Mouse (Mus musculus) C2C12 (cell line): ENCODE data around the gene Tmprss3. TPM values are rescaled to one million over a fixed set of nuclear protein-coding genes. Genes with fewer than 3 reads are reported as not detected.

Source experiments
- H3K27me3 ChIP-seq: one replicate; pipeline ENCODE4 v1.6.1; 2011; ENCODE audit not compliant: control insufficient read depth, insufficient read depth, insufficient read length
- H3K36me3 ChIP-seq: one replicate; pipeline ENCODE4 v1.6.1; 2011; ENCODE audit not compliant: control insufficient read depth, insufficient read depth
- H3K4me3 ChIP-seq: one replicate; pipeline ENCODE4 v1.5.1; 2011; ENCODE audit warnings: mild to moderate bottlenecking, control low read depth; ENCODE audit not compliant: poor library complexity, insufficient read depth, severe bottlenecking
- H3K79me2 ChIP-seq: one replicate; pipeline ENCODE4 v1.6.1; 2011; ENCODE audit not compliant: control insufficient read depth, insufficient read depth
- H3K79me3 ChIP-seq: one replicate; pipeline ENCODE4 v1.6.1; 2011; ENCODE audit warnings: low read depth, control low read depth
- H3ac ChIP-seq: one replicate; pipeline ENCODE3; 2011; ENCODE audit warnings: low read depth; ENCODE audit not compliant: control insufficient read depth, insufficient read length
- CEBPB ChIP-seq: IDR thresholded peaks from one replicate; pipeline ENCODE4 v1.6.1; 2011; ENCODE audit warnings: low read depth, mild to moderate bottlenecking, control low read depth, moderate library complexity
- CTCF ChIP-seq: IDR thresholded peaks from one replicate; pipeline ENCODE4 v1.5.1; 2011; ENCODE audit not compliant: control insufficient read depth, insufficient read depth, insufficient read length
- FOSL1 ChIP-seq: IDR thresholded peaks from one replicate; pipeline ENCODE4 v1.8.0; 2011; ENCODE audit warnings: mild to moderate bottlenecking, low read length; ENCODE audit not compliant: poor library complexity, insufficient read depth, severe bottlenecking
- MAX ChIP-seq: IDR thresholded peaks from one replicate; pipeline ENCODE4 v1.6.1; 2011; ENCODE audit warnings: mild to moderate bottlenecking, control low read depth
- MYOD1 ChIP-seq: IDR thresholded peaks from one replicate; pipeline ENCODE4 v1.6.1; 2011; ENCODE audit warnings: low read depth; ENCODE audit not compliant: control insufficient read depth, insufficient read length
- MYOG ChIP-seq: IDR thresholded peaks from one replicate; pipeline ENCODE4 v1.6.1; 2011; ENCODE audit not compliant: control insufficient read depth, insufficient read length; ENCODE audit errors: extremely low read depth
- USF1 ChIP-seq: IDR thresholded peaks from one replicate; pipeline ENCODE4 v1.6.1; 2011; ENCODE audit warnings: low read depth, mild to moderate bottlenecking, control low read depth, moderate library complexity
- polyA plus RNA-seq: library from polyadenylated mRNA; unstranded; fragments of >200 nt; fragmentation: generic; extraction: Trizol; gene quantifications from one replicate; pipeline ENCODE4 v1.2.1, GENCODE M21; 2012; ENCODE audit warnings: missing spikeins

The Tmprss3 gene
- polyA plus RNA-seq, 1 experiment: not detected

DNA sequence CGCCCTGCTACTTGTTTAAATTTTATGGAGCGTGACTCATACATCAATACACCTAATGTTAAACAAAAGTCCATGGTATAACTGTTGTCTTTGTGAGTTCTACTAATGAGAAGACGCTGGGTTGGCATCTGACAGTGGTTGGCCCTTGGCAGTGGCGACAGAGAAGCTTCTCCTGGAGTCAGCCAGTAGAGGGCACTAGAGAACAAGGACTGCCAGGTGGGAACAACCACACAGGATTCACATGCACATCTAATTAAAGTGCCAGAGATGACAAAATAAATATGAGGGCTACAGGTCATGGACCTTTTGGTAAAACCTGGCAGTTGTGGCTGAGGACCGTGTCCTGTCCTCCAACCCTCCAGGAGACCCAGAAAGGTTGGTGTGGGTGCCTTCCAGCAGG, 60.4 kb downstream of the Tmprss3 start:
- Histone ChIP-seq H3K4me3 (no peak overlapping the region), H3K79me2 (no peaks in the 10 kb centered on the region), H3K79me3 (no peaks in the 10 kb centered on the region), H3K27me3 (peaks cover 3% of the 10 kb centered on the region), H3ac (no peak overlapping the region), H3K36me3 (no peaks in the 10 kb centered on the region)
- TF ChIP-seq CTCF: peak; percentile 24
- no peak for TF ChIP-seq MYOD1

- H3ac ChIP-seq: no peak overlapping the region
Measured at GRCm38 (mm10) chr17:31136821-31137220, 62.0 kb downstream of the Tmprss3 start.

GRCm38 (mm10) chr17:31136291-31136690, 62.5 kb downstream of the Tmprss3 start:
- no peaks in the 10 kb centered on the region for H3K79me3 ChIP-seq
- no peak overlapping the region for H3K4me3 ChIP-seq
- TF ChIP-seq MYOD1: no peak
- no peaks in the 10 kb centered on the region for H3K79me2 ChIP-seq
- H3K27me3 ChIP-seq: peaks cover 3% of the 10 kb centered on the region
- H3K36me3 ChIP-seq: no peaks in the 10 kb centered on the region
- H3ac ChIP-seq: no peak overlapping the region

More at GRCm38 (mm10) chr17:31136821-31137220, 62.0 kb downstream of the Tmprss3 start:
- Histone ChIP-seq H3K79me3 (no peaks in the 10 kb centered on the region), H3K4me3 (no peak overlapping the region), H3K79me2 (no peaks in the 10 kb centered on the region), H3K36me3 (no peaks in the 10 kb centered on the region), H3K27me3 (peaks cover 3% of the 10 kb centered on the region)
- TF ChIP-seq CEBPB (no peak), FOSL1 (no peak), CTCF (no peak), MAX (no peak), USF1 (no peak), MYOG (no peak), MYOD1 (no peak)

- Histone ChIP-seq H3ac (no peak overlapping the region), H3K36me3 (no peaks in the 10 kb centered on the region), H3K79me2 (no peaks in the 10 kb centered on the region), H3K27me3 (peaks cover 3% of the 10 kb centered on the region), H3K79me3 (no peaks in the 10 kb centered on the region), H3K4me3 (no peak overlapping the region)
- no peak for TF ChIP-seq MAX
Measured at GRCm38 (mm10) chr17:31134913-31135312, 63.9 kb downstream of the Tmprss3 start.

DNA sequence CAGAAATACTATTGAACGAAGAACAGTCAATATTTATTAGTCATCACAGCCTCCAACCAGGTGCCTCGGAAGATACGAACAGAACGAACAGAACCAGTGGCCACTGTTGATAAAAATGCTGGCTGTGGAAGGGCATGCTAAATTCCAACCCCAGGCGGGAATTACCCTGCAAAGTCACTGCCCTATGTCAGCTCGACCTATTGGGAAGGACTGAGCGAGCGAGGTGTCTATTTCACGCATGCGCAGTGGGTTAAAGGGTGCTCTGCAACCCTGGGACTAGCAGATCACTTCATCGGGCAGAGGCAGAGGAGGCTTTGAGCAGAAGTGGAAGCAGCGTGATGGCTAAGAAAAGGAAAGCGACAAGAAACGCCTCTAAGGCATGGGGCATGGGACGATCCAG, 65.0 kb downstream of the Tmprss3 start:
- H3K36me3 ChIP-seq: no peaks in the 10 kb centered on the region
- H3K79me2 ChIP-seq: no peaks in the 10 kb centered on the region
- H3ac ChIP-seq: no peak overlapping the region
- H3K79me3 ChIP-seq: no peaks in the 10 kb centered on the region
- no peak overlapping the region for H3K4me3 ChIP-seq
- TF ChIP-seq MAX (no peak), MYOG (no peak), CTCF (no peak), CEBPB (no peak), USF1 (no peak), MYOD1 (no peak), FOSL1 (no peak)
- no peaks in the 10 kb centered on the region for H3K27me3 ChIP-seq

- no peak overlapping the region for H3ac ChIP-seq
- TF ChIP-seq MAX: no peak
- no peak for TF ChIP-seq FOSL1
- TF ChIP-seq MYOD1: peak; percentile 38
- H3K79me3 ChIP-seq: no peaks in the 10 kb centered on the region
- H3K36me3 ChIP-seq: no peaks in the 10 kb centered on the region
- no peaks in the 10 kb centered on the region for H3K79me2 ChIP-seq
- H3K27me3 ChIP-seq: no peaks in the 10 kb centered on the region
- H3K4me3 ChIP-seq: no peak overlapping the region
Measured at GRCm38 (mm10) chr17:31131269-31131821, 67.4 kb downstream of the Tmprss3 start.

DNA sequence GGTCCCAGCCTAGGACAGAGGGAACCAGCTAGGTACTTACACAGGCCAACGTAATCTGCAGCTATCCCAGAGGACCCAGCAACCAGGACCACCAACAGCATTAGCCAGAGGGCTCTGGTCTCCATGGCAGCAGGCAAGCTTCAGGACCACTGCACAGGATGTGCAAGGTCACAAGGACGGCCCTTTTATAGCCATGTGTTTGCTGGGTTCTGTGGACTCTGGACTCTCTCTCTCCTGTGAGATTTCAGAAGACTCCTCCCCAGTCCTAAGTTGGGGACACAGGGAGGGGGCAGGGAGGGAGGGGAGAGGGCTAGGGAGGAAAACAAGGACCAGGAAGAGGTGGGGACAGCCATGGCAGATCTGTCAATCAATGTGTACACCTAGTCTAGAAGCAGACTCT, 69.3 kb downstream of the Tmprss3 start, which contains the start of gene Tff3:
Gene Tff3, minus strand, starts transcription at position 195 of the 400 bp plus-strand sequence.
- Histone ChIP-seq H3K79me2 (no peaks in the 10 kb centered on the region), H3ac (no peak within 1 kb of the TSS), H3K36me3 (no peaks in the 10 kb centered on the region), H3K79me3 (no peaks in the 10 kb centered on the region), H3K27me3 (no peaks in the 10 kb centered on the region), H3K4me3 (no peak within 1 kb of the TSS)
- TF ChIP-seq MAX: no peak

Other genes with a start within 250 kb of the Tmprss3 start
- not detected for gene Umodl1, start 244.3 kb downstream of the Tmprss3 start, polyA plus RNA-seq
- 0.46 TPM for gene Abcg1, start 141.3 kb downstream of the Tmprss3 start, polyA plus RNA-seq
- not detected for gene Tff3, start 69.3 kb downstream of the Tmprss3 start, polyA plus RNA-seq
- gene Tff2, start 54.7 kb downstream of the Tmprss3 start, polyA plus RNA-seq: not detected
- not detected for gene Tff1, start 33.7 kb downstream of the Tmprss3 start, polyA plus RNA-seq
- gene Ubash3a, start 8.9 kb upstream of the Tmprss3 start, polyA plus RNA-seq: not detected
- gene Rsph1, start 78.4 kb upstream of the Tmprss3 start, polyA plus RNA-seq: 0.20 TPM
- 0.14 TPM for gene Slc37a1, start 87.8 kb upstream of the Tmprss3 start, polyA plus RNA-seq
- gene Pde9a, start 187.2 kb upstream of the Tmprss3 start, polyA plus RNA-seq: 0.15 TPM